Mouse (Mus musculus) mesoderm, embryonic 11.5 days (tissue): ENCODE measurements around the gene Stox1.
A peak's percentile ranks its signal among the peaks of the same experiment; 100 is the strongest.
"Not testable (repeated sequence)": the region's sequence is repeated elsewhere in the genome, so short reads cannot be mapped to it uniquely, and the experiment has no call there.

Experiments used
- DNase-seq: peaks from one replicate; pipeline ENCODE4 v3.0.0-alpha.2; 2012; ENCODE audit warnings: low read depth, low spot score

Gene Stox1

GRCm38 (mm10) chr10:62725771-62726687 lies at the start of gene Stox1:
Gene Stox1, minus strand, starts transcription at chr10:62726128.
- peak; percentile 54 for DNase-seq

DNA sequence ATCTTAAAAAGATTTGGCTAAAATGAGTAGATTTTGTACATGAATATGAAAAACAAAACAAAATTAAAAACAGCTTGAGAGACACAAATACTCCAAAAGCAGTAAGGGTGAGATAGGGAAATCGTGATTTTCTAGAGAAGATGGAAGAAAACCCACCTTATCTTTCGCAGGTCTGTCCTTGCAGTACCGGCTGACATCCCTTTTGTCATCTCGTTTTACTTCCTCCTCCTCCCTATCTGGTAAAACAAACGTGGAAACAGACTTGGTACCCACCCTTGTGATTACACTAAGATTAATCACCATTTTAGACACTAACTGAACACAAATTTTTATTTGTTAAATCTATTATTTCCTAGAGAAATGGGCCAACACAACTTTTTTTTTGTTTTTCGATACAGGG lies 24.9 kb upstream of the Stox1 start:
- DNase-seq: no peak

DNA sequence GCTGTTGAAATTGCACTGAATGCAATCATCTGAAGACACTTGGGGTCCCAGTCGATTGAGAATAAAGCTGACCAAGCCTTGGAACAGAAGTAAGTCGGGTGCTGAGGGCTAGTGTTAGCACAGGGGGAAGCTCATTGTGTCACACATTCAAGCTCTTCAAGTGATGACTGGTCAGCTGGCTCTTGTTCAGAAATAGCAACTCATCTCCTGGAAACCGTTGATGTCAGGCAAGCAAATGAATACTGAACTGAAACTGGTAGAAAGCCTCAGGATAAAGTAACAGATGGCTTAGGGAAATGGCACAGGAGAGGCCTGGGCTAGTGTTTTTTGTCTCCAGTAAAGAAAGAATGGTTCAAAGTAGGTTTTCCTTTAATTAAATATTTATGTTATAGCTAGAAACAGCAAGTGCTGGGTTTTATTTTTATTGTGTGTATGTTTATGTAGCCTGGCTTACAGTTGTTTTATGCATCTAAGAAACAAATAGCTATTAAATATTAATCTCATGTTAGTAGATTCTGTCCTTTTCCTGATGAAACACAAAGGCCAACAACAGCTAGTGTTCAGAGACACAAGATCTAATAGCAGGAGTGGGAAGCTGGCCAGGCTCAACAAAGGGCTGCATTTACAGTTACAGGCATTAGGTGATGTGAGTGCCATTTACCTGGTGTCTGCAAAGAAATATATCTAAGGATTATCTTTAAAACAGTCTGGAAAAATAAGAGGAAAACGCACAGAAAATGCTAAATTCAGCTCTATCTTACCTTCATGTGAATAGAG lies 14.2 kb upstream of the Stox1 start:
- DNase-seq: no peak

DNA sequence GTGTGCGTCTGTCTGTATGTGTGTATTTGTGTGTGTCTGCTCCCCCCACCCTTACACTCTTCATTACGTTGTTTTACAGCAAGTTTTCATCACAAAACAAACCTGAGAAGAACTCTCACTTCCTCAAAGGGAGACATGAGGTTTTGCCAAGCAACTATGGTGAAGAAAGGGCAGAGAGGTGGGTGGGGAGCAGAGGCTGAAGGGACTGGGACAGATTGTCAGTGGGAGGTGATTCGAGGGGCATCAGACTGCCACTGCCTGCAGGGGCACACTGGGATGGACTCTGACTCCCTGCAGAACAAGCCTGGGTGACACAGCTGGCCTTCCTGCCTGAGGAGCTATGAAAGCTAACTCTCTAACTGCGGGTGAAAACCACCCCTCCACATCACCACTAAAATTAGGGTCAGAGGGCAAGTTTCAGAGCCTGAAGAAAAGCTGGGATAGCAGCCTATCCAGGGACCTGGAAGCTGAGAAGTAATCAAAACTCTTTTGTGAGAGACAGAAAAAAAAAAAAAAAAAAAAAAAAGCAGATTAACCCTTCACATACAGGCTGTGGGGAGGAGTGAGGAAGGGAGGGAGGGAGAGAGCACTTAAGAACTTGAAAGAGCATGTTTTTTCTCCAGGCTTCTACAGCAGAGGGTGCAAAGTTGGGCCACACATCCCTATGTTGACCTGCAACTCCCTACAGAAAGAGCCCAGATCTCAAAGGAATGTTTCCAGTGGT lies 11.2 kb upstream of the Stox1 start:
- no peak for DNase-seq

DNA sequence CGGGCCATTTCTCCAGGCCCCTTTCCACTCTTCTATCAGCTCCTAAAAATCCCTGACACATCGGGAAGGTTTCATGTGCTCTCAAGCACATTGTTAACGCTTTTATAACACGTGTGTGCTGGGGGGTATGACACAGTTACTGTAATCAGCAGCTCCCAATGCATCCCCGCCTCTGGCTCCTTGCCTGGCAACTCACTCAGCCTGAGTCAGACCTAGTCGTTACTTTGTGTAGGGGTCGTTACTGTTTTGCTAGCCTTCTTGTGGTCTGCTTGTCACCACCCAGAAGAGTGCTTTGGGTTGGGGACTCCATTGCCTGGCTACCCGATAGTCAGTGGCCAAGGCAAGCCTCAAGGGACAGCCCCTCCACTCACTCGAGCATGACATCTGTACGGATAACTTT lies 4.9 kb upstream of the Stox1 start:
- DNase-seq: no peak

GRCm38 (mm10) chr10:62724936-62725335 lies 992 bp downstream of the Stox1 start:
- DNase-seq: no peak

GRCm38 (mm10) chr10:62722701-62723100 lies 3.2 kb downstream of the Stox1 start:
- DNase-seq: no peak

- not testable (repeated sequence) for DNase-seq
These were observed 5.4 kb downstream of the Stox1 start for GRCm38 (mm10) chr10:62720574-62720973.

DNA sequence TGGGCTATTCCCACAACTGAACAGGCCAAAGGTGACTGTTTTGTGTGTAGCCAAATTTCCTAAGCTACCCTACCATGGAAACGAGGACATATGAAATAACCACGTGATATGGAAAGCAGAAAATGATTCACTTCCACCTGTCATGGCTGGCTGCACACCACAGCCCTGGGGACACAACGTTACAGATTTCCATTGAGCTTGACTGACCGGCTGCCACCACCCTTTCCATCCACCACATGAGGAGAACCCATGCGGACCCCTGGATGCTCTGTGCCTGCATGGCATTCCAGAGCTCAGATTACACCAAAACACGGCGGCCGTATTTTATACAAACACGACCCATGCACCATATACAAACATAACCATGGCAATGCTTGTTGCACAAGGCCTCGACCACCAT lies 12.5 kb downstream of the Stox1 start:
- DNase-seq: no peak

- DNase-seq: no peak
These were observed 22.3 kb downstream of the Stox1 start for GRCm38 (mm10) chr10:62703579-62703978.

DNA sequence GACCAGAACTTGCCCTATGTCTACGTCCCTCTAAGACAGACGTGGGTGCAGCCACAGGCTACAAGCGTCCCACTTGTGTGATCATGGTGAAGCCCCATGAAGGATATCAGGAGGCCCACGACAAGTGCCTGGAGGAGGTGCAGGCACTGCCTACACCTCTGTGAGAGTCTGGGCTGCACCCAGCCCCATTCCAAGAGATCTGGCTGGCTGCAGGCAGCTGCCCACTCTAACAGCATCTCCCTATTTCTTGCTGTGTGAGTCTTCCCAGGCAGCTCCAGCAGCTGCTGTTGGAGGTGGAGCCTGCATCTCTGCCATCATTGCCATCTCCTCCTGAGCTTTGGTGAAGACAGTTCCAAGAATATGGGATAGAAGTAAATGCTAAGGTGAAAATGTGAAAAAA lies 23.5 kb downstream of the Stox1 start:
- DNase-seq: no peak

DNA sequence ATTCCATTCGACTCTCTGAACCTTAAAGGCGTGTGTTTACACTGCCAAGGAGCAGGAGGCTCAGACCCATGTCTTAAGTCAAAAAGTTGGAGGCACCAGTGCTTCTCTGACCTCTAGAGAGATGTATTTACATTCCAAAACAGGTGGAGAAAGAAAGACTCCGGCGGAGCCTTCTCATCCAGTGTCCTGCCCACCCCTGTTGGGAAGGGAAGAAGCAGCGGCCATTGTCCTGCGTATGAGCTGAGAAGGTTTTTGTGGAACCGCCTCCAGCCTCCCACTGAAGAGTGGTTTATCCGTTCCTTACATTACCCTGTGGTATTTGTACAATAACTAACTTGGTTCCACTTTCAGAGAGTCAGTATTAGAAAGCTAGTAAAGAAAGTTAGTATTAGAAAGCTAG lies 33.2 kb downstream of the Stox1 start:
- DNase-seq: no peak

DNA sequence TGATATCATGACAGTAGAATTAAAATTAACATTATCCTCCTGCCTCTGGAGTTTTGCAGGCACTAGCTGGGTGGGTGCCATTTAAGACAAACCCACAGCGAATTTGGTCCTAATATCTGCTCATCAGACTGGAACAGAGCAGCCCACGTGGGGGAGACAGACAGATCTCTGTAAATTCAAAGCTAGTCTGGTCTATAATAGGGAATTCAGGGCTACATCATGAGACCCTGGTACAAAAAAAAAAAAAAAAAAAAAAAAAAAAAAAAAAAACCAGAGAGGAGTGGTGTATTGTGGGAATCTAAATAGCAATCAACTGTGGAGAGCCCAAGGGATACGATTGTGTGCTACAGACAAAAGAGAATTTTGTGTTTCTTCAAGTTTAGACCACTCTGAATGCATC lies 33.7 kb downstream of the Stox1 start:
- no peak for DNase-seq

DNA sequence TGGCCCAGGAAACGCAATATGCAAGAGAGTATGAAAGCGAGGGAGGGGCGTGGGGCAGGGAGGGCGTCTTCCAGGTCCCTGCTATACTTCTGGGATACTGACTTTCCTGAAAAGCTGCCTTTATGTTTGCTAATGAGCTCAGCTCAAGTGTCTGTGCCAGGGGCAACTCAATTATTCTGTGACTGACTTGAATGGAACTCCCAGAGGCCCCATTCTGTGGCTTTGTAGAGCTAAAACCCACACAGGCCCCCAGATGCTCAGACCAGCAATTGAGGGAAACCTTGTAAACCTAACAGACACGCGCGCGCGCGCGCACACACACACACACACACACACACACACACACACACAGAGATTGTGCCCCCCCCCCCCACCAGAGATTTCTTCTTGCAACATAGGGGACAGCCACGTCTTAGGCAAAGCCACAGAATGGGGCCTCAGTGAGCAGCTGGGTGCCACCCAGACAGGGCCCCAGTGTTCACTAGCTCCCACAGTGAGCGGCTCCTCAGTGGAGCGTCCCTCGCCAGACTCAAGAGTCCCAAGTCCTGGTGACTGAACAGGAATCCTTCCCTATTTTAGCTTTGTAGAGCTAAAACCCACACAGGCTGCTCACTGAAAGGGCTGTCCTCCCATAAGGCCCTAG lies 38.8 kb downstream of the Stox1 start:
- peak; percentile 66 for DNase-seq

DNA sequence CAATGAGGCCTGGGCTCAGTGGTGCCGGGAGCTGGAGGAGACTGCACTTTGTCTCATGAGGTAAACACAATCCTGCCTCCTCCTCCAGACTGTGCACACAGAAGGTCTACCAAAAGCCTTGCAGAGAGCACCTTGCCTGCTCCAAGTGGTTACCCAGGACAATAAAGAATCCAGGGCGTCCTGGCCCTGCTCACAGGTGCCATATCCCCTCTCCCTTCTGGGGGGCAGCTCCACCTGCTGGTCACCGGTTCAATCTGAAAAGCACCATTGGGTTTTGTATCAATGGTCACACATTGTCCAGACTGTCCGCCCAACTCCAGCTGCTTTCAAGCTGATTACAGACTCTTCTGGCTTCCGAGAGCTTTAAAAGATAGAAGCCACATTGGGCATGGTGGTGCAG lies 42.9 kb downstream of the Stox1 start:
- no peak for DNase-seq

GRCm38 (mm10) chr10:62679833-62680232 lies 46.1 kb downstream of the Stox1 start:
- no peak for DNase-seq

GRCm38 (mm10) chr10:62677329-62677728 lies 48.6 kb downstream of the Stox1 start:
- DNase-seq: no peak

DNA sequence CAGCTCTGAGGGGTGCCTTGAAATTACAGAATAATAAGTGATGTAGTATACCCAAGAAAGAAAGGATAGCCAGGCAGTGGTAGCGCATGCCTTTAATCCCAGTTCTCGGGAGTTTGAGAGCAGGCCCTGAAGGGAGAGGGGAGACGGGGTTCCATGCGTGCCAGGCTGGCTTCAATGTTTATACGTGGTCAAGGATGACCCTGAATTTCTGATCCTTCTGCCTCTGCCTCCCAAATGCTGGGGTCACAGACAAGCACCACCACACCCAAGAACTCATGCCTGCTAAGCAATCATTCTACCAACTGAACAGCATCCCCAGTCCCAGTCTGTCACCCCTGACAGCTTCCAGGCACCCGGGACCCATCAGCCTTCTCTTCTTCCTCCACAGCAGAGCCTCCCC lies 49.7 kb downstream of the Stox1 start:
- no peak for DNase-seq

DNA sequence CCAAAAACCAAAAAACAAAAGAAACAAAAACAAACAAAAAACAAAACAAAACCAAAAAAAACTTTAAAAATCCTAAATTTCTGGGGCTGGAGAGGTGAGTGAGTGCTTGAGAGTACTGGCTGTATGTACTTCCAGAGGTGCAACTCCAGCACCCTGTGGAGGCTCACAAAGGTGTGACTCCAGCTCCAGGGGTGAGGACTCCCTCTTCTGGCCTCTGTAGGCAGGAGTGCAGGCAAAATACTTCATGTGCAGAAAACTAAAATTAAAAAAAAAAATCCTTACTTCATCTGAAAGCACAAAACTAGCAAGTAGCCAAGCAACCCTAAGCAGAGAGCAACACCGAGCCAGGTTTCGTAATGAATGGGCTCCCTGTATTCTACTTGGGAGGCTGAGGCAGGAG lies 53.6 kb downstream of the Stox1 start:
- DNase-seq: no peak

DNA sequence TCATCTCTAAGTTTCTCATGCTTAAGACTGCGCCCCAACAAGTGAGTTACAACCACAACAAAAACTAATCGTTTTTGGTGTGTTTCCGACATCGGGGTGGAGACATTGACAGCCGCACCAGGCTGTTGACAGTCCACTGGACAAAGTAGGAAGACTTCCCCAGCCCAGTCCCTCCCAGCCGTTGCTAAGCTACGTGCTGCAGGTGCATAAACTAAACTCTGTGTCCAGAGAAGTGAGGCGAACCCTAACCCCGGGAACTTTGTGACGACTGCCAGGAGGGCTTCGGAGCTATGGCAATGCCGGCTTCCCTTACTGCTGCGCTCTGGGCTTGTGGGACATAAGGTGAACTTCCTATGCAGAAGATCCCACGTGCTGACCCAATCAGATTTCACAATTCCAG lies 56.7 kb downstream of the Stox1 start:
- DNase-seq: no peak

- DNase-seq: no peak
These were observed 57.5 kb downstream of the Stox1 start for GRCm38 (mm10) chr10:62668463-62668862.

DNA sequence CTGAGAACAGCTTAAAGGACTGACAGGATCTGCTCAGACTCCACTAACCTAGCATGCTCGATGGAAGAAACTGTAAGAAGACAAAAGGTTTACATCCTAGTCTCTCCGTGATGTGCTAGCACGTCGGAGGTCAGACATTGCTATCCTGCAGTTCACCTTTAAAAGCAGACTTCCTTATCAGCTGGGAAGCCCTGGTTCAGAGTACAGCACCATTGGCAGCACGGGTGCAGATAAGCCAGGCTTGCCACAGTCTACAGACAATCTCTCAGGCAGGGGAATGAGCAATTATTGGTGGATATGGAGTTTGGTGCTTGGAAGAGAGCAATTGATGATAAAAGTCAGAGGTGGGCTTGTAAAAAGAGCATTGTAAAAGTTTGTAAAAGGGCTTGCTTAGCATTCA lies 57.9 kb downstream of the Stox1 start:
- DNase-seq: no peak
